Mouse (Mus musculus): ENCODE measurements around the gene Zdhhc22. TPM values are rescaled to one million over a fixed set of nuclear protein-coding genes. Genes with fewer than 3 reads are reported as not detected.

Gene Zdhhc22
- polyA plus RNA-seq (2012; rRNA removed), result 0.03 and 0.04 TPM in 2 replicates

DNA sequence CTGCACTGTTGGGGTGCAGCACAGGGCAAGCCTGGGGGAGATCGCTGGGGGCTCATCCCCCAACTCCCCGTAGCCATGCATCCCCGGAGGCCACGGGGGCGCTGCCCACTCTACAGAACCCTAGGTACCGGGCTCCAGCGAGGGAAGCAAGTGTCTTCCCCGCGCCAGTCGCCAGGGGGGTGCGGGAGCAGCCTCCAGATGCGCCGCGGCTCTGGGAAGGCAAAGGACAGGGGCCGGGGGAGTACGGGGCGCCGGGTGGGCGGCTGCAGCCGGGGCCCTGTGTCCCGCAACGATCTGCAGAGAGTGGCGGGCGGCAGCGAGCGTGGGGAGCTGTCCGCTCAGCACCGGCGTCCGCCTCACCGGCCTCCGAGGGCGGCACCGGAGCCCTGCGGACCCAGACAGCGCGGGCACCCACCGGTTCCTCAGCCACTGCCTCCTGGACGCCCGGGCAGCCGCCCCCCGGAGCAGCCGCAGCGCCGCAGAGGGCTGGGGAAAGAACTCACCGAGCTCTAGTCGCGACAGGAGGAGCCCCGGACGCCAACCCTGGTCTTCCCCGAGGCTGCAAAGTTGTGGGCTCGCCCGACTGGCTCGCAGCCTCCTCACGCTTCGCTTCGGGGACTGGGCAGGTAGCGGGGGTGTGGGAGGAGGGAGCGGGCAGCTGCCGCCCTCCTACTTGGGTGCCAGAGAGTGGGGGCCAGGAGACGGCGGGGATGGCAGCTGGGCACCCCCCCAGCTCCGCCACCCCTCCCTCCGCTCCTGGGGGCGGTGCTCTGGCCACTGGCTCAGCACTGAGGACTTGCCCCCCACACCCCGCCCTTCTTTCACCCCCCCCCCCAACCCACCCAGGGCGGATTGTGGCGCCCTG, at the start of gene Zdhhc22:
Gene Zdhhc22 (minus strand): TSS at position 541 of the 865 bp plus-strand sequence.
- Histone ChIP-seq H3K4me1 (ENCODE audit: control insufficient read depth, insufficient read depth, insufficient read length, low read length) (no peaks in the 10 kb centered on the region), H3K27me3 (ENCODE audit: control insufficient read depth, insufficient read depth, low read length) (peaks cover 31% of the 10 kb centered on the region), H3K27ac (ENCODE audit: insufficient read depth, low read depth, low read length) (no peak within 1 kb of the TSS), H3K4me3 (ENCODE audit: low read depth, low read length) (no peak within 1 kb of the TSS), H3K36me3 (ENCODE audit: control insufficient read depth, insufficient read depth, low read length) (no peaks in the 10 kb centered on the region)
- 3% methylated on average over 66 of the region's 68 CpGs for WGBS
- TF ChIP-seq CTCF (IDR thresholded peaks at IDR 0.05; ENCODE audit: extremely low read depth, insufficient read length, insufficient replicate concordance, low read depth, low read length) (no peak), POLR2A (IDR thresholded peaks at IDR 0.05; ENCODE audit: low read depth, low read length) (no peak)

DNA sequence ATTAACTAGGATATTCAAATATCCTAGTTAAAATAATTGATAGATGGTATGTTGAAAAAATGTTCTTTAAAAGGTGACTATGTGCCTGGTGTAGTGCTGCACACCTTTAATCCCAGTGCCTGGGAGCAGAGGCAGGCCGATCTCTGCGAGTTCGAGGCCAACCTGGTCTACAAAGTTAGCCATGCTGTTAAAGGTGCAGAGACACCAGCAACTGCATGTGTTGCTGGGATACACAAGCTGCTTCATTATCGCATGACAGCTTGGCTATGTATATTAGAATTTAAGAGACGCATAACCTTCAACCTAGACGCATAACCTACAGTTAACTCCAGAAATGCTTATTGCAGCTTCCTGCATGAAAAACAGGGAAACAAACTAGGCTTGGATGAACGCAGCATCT, 46.4 kb upstream of the Zdhhc22 start:
- H3K36me3 ChIP-seq (ENCODE audit: control insufficient read depth, insufficient read depth, low read length), result no peaks in the 10 kb centered on the region
- TF ChIP-seq CTCF (IDR thresholded peaks at IDR 0.05; ENCODE audit: extremely low read depth, insufficient read length, insufficient replicate concordance, low read depth, low read length) (no peak), POLR2A (IDR thresholded peaks at IDR 0.05; ENCODE audit: low read depth, low read length) (no peak)
- H3K4me1 ChIP-seq (ENCODE audit: control insufficient read depth, insufficient read depth, insufficient read length, low read length), result no peaks in the 10 kb centered on the region
- WGBS, result 88% methylated on average over 7 of the region's 7 CpGs
- no peak overlapping the region for H3K4me3 ChIP-seq (ENCODE audit: low read depth, low read length)
- H3K27ac ChIP-seq (ENCODE audit: insufficient read depth, low read depth, low read length), result no peak overlapping the region
- no peaks in the 10 kb centered on the region for H3K27me3 ChIP-seq (ENCODE audit: control insufficient read depth, insufficient read depth, low read length)

DNA sequence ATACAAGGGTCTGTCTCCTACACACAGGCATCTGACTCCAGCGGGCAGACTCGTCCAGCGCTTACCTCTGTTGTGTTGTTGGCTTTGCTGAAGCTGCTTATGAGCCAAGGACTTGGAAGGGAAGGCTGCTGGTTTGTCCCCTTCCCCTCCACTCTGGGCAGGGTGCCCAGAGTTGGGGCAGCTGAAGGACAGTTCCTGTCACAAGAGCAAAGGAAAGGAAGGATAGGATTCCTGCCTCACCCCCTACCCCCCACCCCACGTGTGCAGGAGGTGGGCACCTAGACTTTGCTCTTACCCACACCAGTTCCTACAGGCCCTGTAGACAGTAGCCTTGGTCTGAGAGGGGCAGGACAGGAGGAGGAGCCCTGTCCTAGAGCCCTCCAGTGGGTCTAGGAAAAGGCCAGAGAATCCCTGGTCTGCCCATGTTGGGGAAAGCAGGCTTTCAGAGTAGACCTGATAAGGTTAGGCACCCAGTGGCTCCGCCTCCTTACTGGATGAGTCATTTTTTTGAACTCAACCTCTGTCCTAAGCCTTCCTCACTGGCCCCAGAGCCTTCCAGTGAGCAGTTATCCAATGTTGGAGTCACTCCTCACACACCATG, 41.0 kb upstream of the Zdhhc22 start:
- Histone ChIP-seq H3K27me3 (ENCODE audit: control insufficient read depth, insufficient read depth, low read length) (peaks cover 11% of the 10 kb centered on the region; the same call in 1 of the 2 replicates), H3K4me1 (ENCODE audit: control insufficient read depth, insufficient read depth, insufficient read length, low read length) (no peaks in the 10 kb centered on the region), H3K27ac (ENCODE audit: insufficient read depth, low read depth, low read length) (no peak overlapping the region), H3K36me3 (ENCODE audit: control insufficient read depth, insufficient read depth, low read length) (no peaks in the 10 kb centered on the region), H3K4me3 (ENCODE audit: low read depth, low read length) (no peak overlapping the region)
- TF ChIP-seq CTCF (IDR thresholded peaks at IDR 0.05; ENCODE audit: extremely low read depth, insufficient read length, insufficient replicate concordance, low read depth, low read length) (no peak), POLR2A (IDR thresholded peaks at IDR 0.05; ENCODE audit: low read depth, low read length) (no peak)
- 58% methylated on average over 5 of the region's 5 CpGs for WGBS

DNA sequence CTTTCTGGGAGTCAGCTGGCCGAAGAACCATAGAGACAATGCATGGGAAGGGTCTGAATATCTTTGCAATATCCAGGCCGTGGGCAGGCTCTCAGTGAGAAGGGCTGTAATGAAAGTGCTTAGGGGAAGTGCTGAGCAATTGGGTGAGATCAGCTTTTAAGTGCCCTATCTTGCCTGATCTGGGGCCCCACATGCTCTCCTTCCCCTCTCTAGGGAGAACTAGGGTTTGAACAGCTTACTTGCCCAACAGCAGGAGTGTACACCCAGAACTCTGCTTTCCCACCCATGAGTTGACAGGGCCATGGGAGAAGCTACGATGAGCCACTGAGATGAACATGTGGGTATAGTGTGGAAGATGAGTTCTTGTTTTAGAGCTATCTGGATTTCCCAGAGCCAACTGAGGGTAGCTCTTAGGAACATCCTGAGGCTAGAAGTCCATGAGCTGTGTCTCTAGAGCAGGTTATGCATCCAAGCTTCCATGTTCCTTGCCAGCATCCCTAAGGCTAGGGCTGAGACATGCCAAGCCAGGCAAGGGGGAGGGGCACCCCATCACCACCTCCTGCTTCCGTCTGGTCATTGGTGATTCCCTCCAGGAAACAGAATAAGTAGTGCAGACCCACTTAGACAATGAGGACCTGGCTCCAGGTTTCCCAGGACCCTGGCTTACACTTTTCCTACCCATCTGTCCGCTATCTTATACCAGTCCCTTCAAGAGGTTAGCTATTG, 39.2 kb upstream of the Zdhhc22 start:
- TF ChIP-seq POLR2A (IDR thresholded peaks at IDR 0.05; ENCODE audit: low read depth, low read length), result no peak
- no peak for TF ChIP-seq CTCF (IDR thresholded peaks at IDR 0.05; ENCODE audit: extremely low read depth, insufficient read length, insufficient replicate concordance, low read depth, low read length)
- Histone ChIP-seq H3K36me3 (ENCODE audit: control insufficient read depth, insufficient read depth, low read length) (no peaks in the 10 kb centered on the region), H3K27ac (ENCODE audit: insufficient read depth, low read depth, low read length) (no peak overlapping the region), H3K4me3 (ENCODE audit: low read depth, low read length) (no peak overlapping the region), H3K4me1 (ENCODE audit: control insufficient read depth, insufficient read depth, insufficient read length, low read length) (no peaks in the 10 kb centered on the region), H3K27me3 (ENCODE audit: control insufficient read depth, insufficient read depth, low read length) (peaks cover 11% of the 10 kb centered on the region; the same call in 1 of the 2 replicates)
- 66% methylated on average over 5 of the region's 5 CpGs for WGBS

DNA sequence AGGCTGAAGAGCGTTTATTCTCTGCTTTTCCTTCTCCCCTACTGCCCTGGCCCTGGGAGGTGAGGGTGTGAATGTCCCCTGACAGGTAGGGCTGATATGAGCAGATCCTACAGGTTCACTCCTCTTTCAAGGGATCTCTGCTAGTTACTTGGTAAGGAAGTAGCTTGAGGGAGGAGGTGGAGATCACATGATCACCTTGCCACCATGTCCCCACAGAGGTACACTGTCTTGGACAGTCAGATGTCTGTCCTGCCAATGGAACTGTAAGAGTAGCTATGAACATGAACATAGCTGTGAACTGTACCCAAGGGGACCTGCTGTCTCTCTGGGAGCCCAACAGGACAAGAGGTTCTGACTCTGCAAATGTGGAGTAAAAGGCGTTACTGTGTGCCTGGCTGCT, 37.8 kb upstream of the Zdhhc22 start:
- no peak overlapping the region for H3K4me3 ChIP-seq (ENCODE audit: low read depth, low read length)
- peaks cover 11% of the 10 kb centered on the region; the same call in 1 of the 2 replicates for H3K27me3 ChIP-seq (ENCODE audit: control insufficient read depth, insufficient read depth, low read length)
- no peaks in the 10 kb centered on the region for H3K36me3 ChIP-seq (ENCODE audit: control insufficient read depth, insufficient read depth, low read length)
- H3K27ac ChIP-seq (ENCODE audit: insufficient read depth, low read depth, low read length), result no peak overlapping the region
- H3K4me1 ChIP-seq (ENCODE audit: control insufficient read depth, insufficient read depth, insufficient read length, low read length), result no peaks in the 10 kb centered on the region
- 52% methylated on average over 2 of the region's 2 CpGs for WGBS
- no peak for TF ChIP-seq CTCF (IDR thresholded peaks at IDR 0.05; ENCODE audit: extremely low read depth, insufficient read length, insufficient replicate concordance, low read depth, low read length)
- no peak for TF ChIP-seq POLR2A (IDR thresholded peaks at IDR 0.05; ENCODE audit: low read depth, low read length)

DNA sequence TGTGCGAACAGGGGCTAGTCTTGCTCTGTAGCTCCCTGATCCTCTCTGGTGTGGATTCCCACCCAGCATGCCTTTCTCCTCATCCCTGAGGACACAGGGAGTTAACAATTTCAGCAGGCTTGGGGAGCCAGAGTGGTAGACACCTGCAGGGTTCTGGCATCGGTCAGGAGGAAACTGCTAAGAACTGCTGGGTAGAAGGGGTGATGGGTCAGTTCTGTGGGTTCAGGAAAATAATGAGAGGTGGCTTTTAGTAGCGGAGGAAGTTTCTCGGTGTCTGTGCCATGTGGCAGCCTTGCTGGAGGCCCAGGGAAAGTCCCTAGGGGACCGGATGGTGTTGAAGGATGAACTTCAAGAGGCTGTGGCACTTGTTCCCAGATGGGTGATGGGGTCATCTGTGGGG, 37.2 kb upstream of the Zdhhc22 start:
- Histone ChIP-seq H3K27ac (ENCODE audit: insufficient read depth, low read depth, low read length) (no peak overlapping the region), H3K36me3 (ENCODE audit: control insufficient read depth, insufficient read depth, low read length) (no peaks in the 10 kb centered on the region), H3K27me3 (ENCODE audit: control insufficient read depth, insufficient read depth, low read length) (peaks cover 11% of the 10 kb centered on the region; the same call in 1 of the 2 replicates), H3K4me1 (ENCODE audit: control insufficient read depth, insufficient read depth, insufficient read length, low read length) (no peaks in the 10 kb centered on the region), H3K4me3 (ENCODE audit: low read depth, low read length) (no peak overlapping the region)
- WGBS, result 52% methylated on average over 5 of the region's 5 CpGs
- TF ChIP-seq CTCF (IDR thresholded peaks at IDR 0.05; ENCODE audit: extremely low read depth, insufficient read length, insufficient replicate concordance, low read depth, low read length) (no peak), POLR2A (IDR thresholded peaks at IDR 0.05; ENCODE audit: low read depth, low read length) (no peak)

Data from small intestine, adult 2 months (tissue).